In the genomic region with DNA sequence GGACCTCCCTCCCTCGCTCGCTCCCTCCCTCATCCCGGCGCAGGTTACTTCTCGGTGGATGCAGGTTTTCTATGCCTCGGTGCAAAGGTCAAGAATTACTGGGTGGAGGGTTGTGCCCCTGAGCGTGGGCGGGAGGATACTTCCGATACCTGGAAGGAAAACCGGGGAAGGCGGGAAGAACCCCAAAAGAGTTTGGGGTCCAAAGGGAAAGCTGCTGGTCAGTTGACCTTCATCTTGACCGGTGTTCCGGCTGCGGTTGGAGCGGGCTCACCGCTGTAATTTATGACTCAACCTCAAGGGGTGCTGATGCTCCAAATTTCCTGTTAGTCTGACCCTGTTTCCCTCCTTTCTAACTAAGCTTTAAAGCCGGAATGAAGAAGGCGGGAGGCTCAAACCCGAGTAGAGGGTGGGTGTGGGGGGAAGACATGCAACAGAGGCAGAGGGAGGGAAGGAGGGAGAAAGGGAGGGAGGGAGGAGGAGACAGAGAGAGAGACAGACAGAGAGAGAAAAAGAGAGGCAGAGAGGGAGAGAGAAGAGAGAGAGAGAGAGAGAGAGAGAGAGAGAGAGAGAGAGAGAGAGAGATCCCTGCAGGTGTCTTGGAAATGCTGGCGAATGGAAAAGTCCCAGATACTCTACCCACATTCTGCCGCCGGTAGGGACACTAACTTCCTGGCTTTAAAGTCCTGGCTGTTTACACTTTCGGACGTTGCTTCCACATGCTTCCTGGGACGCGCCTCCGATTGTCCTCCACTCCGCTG, we compare ENCODE assay signal across 9 mouse cellular contexts. TPM values are rescaled to one million over a fixed set of nuclear protein-coding genes. Genes with fewer than 3 reads are reported as not detected.
DNase-seq lines count a peak whose midpoint lies in the region; ATAC-seq and TF ChIP-seq lines count a peak whose summit lies in the region.
"Had no signal": no experiment of that assay in that cellular context is flagged by ENCODE, and none has a peak within 500 bp of the region (broad histone marks: within the 10 kb centered on the region; RNA-seq: fewer than 3 reads in every experiment).

No protein-coding gene starts in this region.

- H3K36me3 ChIP-seq in embryonic facial prominence, embryonic 13.5 days: no peaks in the 10 kb centered on the region
- H3K36me3 ChIP-seq in hindbrain, embryonic 12.5 days: no peaks in the 10 kb centered on the region
- H3K36me3 ChIP-seq in limb, embryonic 14.5 days (ENCODE audit: control insufficient read depth, insufficient read depth, low read length): no peaks in the 10 kb centered on the region
- H3K36me3 ChIP-seq in midbrain, embryonic 13.5 days: no peaks in the 10 kb centered on the region

- H3K4me2 ChIP-seq in embryonic facial prominence, embryonic 13.5 days: peak overlapping the region; percentile 64
- H3K4me2 ChIP-seq in hindbrain, embryonic 12.5 days (replicated peaks): peak overlapping the region; percentile 55
- peak overlapping the region; percentile 47 for H3K4me2 ChIP-seq in limb, embryonic 14.5 days (replicated peaks; ENCODE audit: low read depth, low read length, severe bottlenecking)
- peak overlapping the region; percentile 53 for H3K4me2 ChIP-seq in midbrain, embryonic 13.5 days (replicated peaks)

- H3K4me3 ChIP-seq in embryonic facial prominence, embryonic 13.5 days: peak overlapping the region; percentile 35
- H3K4me3 ChIP-seq in hindbrain, embryonic 12.5 days: peak overlapping the region; percentile 19
- peak overlapping the region; percentile 25 for H3K4me3 ChIP-seq in limb, embryonic 14.5 days (replicated peaks; ENCODE audit: low read length)
- peak overlapping the region; percentile 27 for H3K4me3 ChIP-seq in midbrain, embryonic 13.5 days (replicated peaks)

- no peak overlapping the region for H3K27ac ChIP-seq in embryonic facial prominence, embryonic 13.5 days
- H3K27ac ChIP-seq in hindbrain, embryonic 12.5 days: no peak overlapping the region
- no peak overlapping the region for H3K27ac ChIP-seq in limb, embryonic 14.5 days (replicated peaks; ENCODE audit: low read depth, low read length)
- no peak overlapping the region for H3K27ac ChIP-seq in midbrain, embryonic 13.5 days

- no peaks in the 10 kb centered on the region for H3K9me3 ChIP-seq in embryonic facial prominence, embryonic 13.5 days
- H3K9me3 ChIP-seq in hindbrain, embryonic 12.5 days (replicated peaks): no peaks in the 10 kb centered on the region
- H3K9me3 ChIP-seq in limb, embryonic 14.5 days (ENCODE audit: control insufficient read depth, low read length): no peaks in the 10 kb centered on the region
- H3K9me3 ChIP-seq in midbrain, embryonic 13.5 days: no peaks in the 10 kb centered on the region

- H3K27me3 ChIP-seq in embryonic facial prominence, embryonic 13.5 days: peaks cover 88% of the 10 kb centered on the region
- peaks cover 79% of the 10 kb centered on the region for H3K27me3 ChIP-seq in hindbrain, embryonic 12.5 days
- peaks cover 61% of the 10 kb centered on the region for H3K27me3 ChIP-seq in limb, embryonic 14.5 days (ENCODE audit: control insufficient read depth, insufficient read depth, low read length)
- peaks cover 85% of the 10 kb centered on the region for H3K27me3 ChIP-seq in midbrain, embryonic 13.5 days
- H3K27me3 ChIP-seq: CH12.LX had no signal

- TF ChIP-seq POLR2A in limb, embryonic 14.5 days (IDR thresholded peaks at IDR 0.05; ENCODE audit: borderline replicate concordance, extremely low read depth, insufficient read depth, insufficient read length): no peak

- no peak for ATAC-seq in frontal cortex, adult (ENCODE audit: low TSS enrichment)
- no peak for ATAC-seq in embryonic facial prominence, embryonic 13.5 days (ENCODE audit: insufficient number of reproducible peaks, insufficient read depth, low FRiP score, low TSS enrichment, low read depth)
- no peak for ATAC-seq in hindbrain, embryonic 12.5 days (ENCODE audit: low FRiP score)
- ATAC-seq in limb, embryonic 14.5 days (ENCODE audit: low FRiP score, low read depth): no peak; the same call in 1 of the 2 replicates
- ATAC-seq in midbrain, embryonic 13.5 days: no peak

- peak; percentile 21 to 23 for DNase-seq in frontal cortex, postnatal 36 days (ENCODE audit: low spot score in 2 of 2)
- DNase-seq in adrenal gland, postnatal 10 days: peak; percentile 64
- DNase-seq in limb, embryonic 14.5 days (ENCODE audit: low spot score): peak; percentile 65
- peak; percentile 51 for DNase-seq in thymus, postnatal 4 days

- WGBS in embryonic facial prominence, embryonic 13.5 days: under 1% methylated on average over 28 of the region's 28 CpGs
- WGBS in hindbrain, embryonic 12.5 days: under 1% methylated on average over 28 of the region's 28 CpGs
- 2% methylated on average over 28 of the region's 28 CpGs for WGBS in limb, embryonic 14.5 days
- under 1% methylated on average over 28 of the region's 28 CpGs for WGBS in midbrain, embryonic 13.5 days

- H3K9ac ChIP-seq in embryonic facial prominence, embryonic 13.5 days: no peak overlapping the region
- 0 out of 2 replicates have a peak overlapping the region, but pooled peaks have one; percentile 4 for H3K9ac ChIP-seq in hindbrain, embryonic 12.5 days
- no peak overlapping the region for H3K9ac ChIP-seq in limb, embryonic 14.5 days (ENCODE audit: low read depth, low read length, severe bottlenecking)
- no peak overlapping the region for H3K9ac ChIP-seq in midbrain, embryonic 13.5 days (replicated peaks)

- H3K4me1 ChIP-seq in embryonic facial prominence, embryonic 13.5 days: peaks cover 27% of the 10 kb centered on the region
- peaks cover 26% of the 10 kb centered on the region for H3K4me1 ChIP-seq in hindbrain, embryonic 12.5 days
- H3K4me1 ChIP-seq in limb, embryonic 14.5 days (ENCODE audit: control insufficient read depth, insufficient read depth, low read length): peaks cover 3% of the 10 kb centered on the region; the same call in 1 of the 2 replicates
- peaks cover 33% of the 10 kb centered on the region for H3K4me1 ChIP-seq in midbrain, embryonic 13.5 days (replicated peaks)

RNA-seq across cellular contexts. Expression of a gene that starts 10.3 kb away (rescaled TPM):
- total RNA-seq in adrenal gland, postnatal 10 days (2021): under 1 TPM; 0.27 to 0.30 TPM
- 0.10 and 0.20 TPM in 2 replicates for polyA plus RNA-seq in embryonic facial prominence, embryonic 13.5 days (2015; fragmentation: Nextera tagmentation; extraction: Ambion mirVana)
- 0.09 and 0.25 TPM in 2 replicates for polyA plus RNA-seq in hindbrain, embryonic 12.5 days (2016; fragmentation: Nextera tagmentation; extraction: Ambion mirVana)
- 0.97 and 1.0 TPM in 2 replicates for polyA plus RNA-seq in limb, embryonic 14.5 days (2012; rRNA removed)
- polyA plus RNA-seq in limb, embryonic 14.5 days (2014; fragmentation: Nextera tagmentation; extraction: Ambion mirVana): 0.18 and 0.59 TPM in 2 replicates
- polyA plus RNA-seq in midbrain, embryonic 13.5 days (2015; fragmentation: Nextera tagmentation; extraction: Ambion mirVana): 0.68 and 2.6 TPM in 2 replicates
- total RNA-seq: CH12.LX had no signal

RNA-seq across cellular contexts. Expression of a gene that starts 17.8 kb away (rescaled TPM):
- 10 to 100 TPM; 79.3 to 98.4 TPM for total RNA-seq in adrenal gland, postnatal 10 days (2021)
- polyA plus RNA-seq in embryonic facial prominence, embryonic 13.5 days (2015; fragmentation: Nextera tagmentation; extraction: Ambion mirVana): 54.2 and 55.2 TPM in 2 replicates
- 67.5 and 73.1 TPM in 2 replicates for polyA plus RNA-seq in hindbrain, embryonic 12.5 days (2016; fragmentation: Nextera tagmentation; extraction: Ambion mirVana)
- 44.3 and 54.5 TPM in 2 replicates for polyA plus RNA-seq in limb, embryonic 14.5 days (2012; rRNA removed)
- 47.2 and 61.7 TPM in 2 replicates for polyA plus RNA-seq in limb, embryonic 14.5 days (2014; fragmentation: Nextera tagmentation; extraction: Ambion mirVana)
- 52.6 and 56.5 TPM in 2 replicates for polyA plus RNA-seq in midbrain, embryonic 13.5 days (2015; fragmentation: Nextera tagmentation; extraction: Ambion mirVana)
